Mouse (Mus musculus): ENCODE measurements around the gene Spon2. TPM values are rescaled to one million over a fixed set of nuclear protein-coding genes. Genes with fewer than 3 reads are reported as not detected.

The Spon2 gene
- polyA plus RNA-seq, 1 experiment: 1.5 TPM

- Histone ChIP-seq H3K36me3 (ENCODE audit: control insufficient read depth, insufficient read depth, low read length) (no peaks in the 10 kb centered on the region), H3K4me3 (ENCODE audit: insufficient read depth, low read depth, low read length) (no peak overlapping the region), H3K27ac (ENCODE audit: insufficient read depth, low read depth, low read length) (no peak overlapping the region), H3K27me3 (replicated peaks; ENCODE audit: control insufficient read depth, insufficient read depth, low read length) (no peaks in the 10 kb centered on the region), H3K4me1 (ENCODE audit: control insufficient read depth, insufficient read depth, low read length) (no peaks in the 10 kb centered on the region)
- TF ChIP-seq POLR2A (IDR thresholded peaks at IDR 0.05; ENCODE audit: low read depth, low read length) (no peak), CTCF (conservative IDR thresholded peaks at IDR 0.05; ENCODE audit: insufficient read depth, insufficient read length, low read depth, low read length) (no peak)
- no peak for DNase-seq
- WGBS: 93% methylated on average over 7 of the region's 7 CpGs
Observed at GRCm38 (mm10) chr5:33206328-33206727, 11.9 kb downstream of the Spon2 start.

GRCm38 (mm10) chr5:33204284-33204683 is 14.0 kb downstream of the Spon2 start:
- no peaks in the 10 kb centered on the region for H3K27me3 ChIP-seq (replicated peaks; ENCODE audit: control insufficient read depth, insufficient read depth, low read length)
- no peak overlapping the region for H3K4me3 ChIP-seq (ENCODE audit: insufficient read depth, low read depth, low read length)
- H3K36me3 ChIP-seq (ENCODE audit: control insufficient read depth, insufficient read depth, low read length): no peaks in the 10 kb centered on the region
- TF ChIP-seq CTCF (conservative IDR thresholded peaks at IDR 0.05; ENCODE audit: insufficient read depth, insufficient read length, low read depth, low read length) (no peak), POLR2A (IDR thresholded peaks at IDR 0.05; ENCODE audit: low read depth, low read length) (no peak)
- H3K27ac ChIP-seq (ENCODE audit: insufficient read depth, low read depth, low read length): no peak overlapping the region
- no peak for DNase-seq
- no peaks in the 10 kb centered on the region for H3K4me1 ChIP-seq (ENCODE audit: control insufficient read depth, insufficient read depth, low read length)
- 53% methylated on average over 7 of the region's 7 CpGs for WGBS

- 8% methylated on average over 9 of the region's 9 CpGs for WGBS
- H3K36me3 ChIP-seq (ENCODE audit: control insufficient read depth, insufficient read depth, low read length): no peaks in the 10 kb centered on the region
- peak; percentile 84 for DNase-seq
- H3K4me1 ChIP-seq (ENCODE audit: control insufficient read depth, insufficient read depth, low read length): no peaks in the 10 kb centered on the region
- H3K27ac ChIP-seq (ENCODE audit: insufficient read depth, low read depth, low read length): no peak overlapping the region
- H3K4me3 ChIP-seq (ENCODE audit: insufficient read depth, low read depth, low read length): no peak overlapping the region
- TF ChIP-seq POLR2A (IDR thresholded peaks at IDR 0.05; ENCODE audit: low read depth, low read length): no peak
- TF ChIP-seq CTCF (conservative IDR thresholded peaks at IDR 0.05; ENCODE audit: insufficient read depth, insufficient read length, low read depth, low read length): peak; percentile 99
- H3K27me3 ChIP-seq (replicated peaks; ENCODE audit: control insufficient read depth, insufficient read depth, low read length): no peaks in the 10 kb centered on the region
Observed at GRCm38 (mm10) chr5:33203691-33204242, 14.5 kb downstream of the Spon2 start.

- no peaks in the 10 kb centered on the region for H3K27me3 ChIP-seq (replicated peaks; ENCODE audit: control insufficient read depth, insufficient read depth, low read length)
- TF ChIP-seq POLR2A (IDR thresholded peaks at IDR 0.05; ENCODE audit: low read depth, low read length): no peak
- H3K36me3 ChIP-seq (ENCODE audit: control insufficient read depth, insufficient read depth, low read length): no peaks in the 10 kb centered on the region
- H3K27ac ChIP-seq (ENCODE audit: insufficient read depth, low read depth, low read length): no peak overlapping the region
- H3K4me3 ChIP-seq (ENCODE audit: insufficient read depth, low read depth, low read length): no peak overlapping the region
- DNase-seq: no peak
- 79% methylated on average over 6 of the region's 6 CpGs for WGBS
- H3K4me1 ChIP-seq (ENCODE audit: control insufficient read depth, insufficient read depth, low read length): no peaks in the 10 kb centered on the region
Observed at GRCm38 (mm10) chr5:33203171-33203565, 15.1 kb downstream of the Spon2 start.

- no peaks in the 10 kb centered on the region for H3K27me3 ChIP-seq (replicated peaks; ENCODE audit: control insufficient read depth, insufficient read depth, low read length)
- 80% methylated on average over 13 of the region's 13 CpGs for WGBS
- no peak overlapping the region for H3K4me3 ChIP-seq (ENCODE audit: insufficient read depth, low read depth, low read length)
- TF ChIP-seq POLR2A (IDR thresholded peaks at IDR 0.05; ENCODE audit: low read depth, low read length): no peak
- no peak for TF ChIP-seq CTCF (conservative IDR thresholded peaks at IDR 0.05; ENCODE audit: insufficient read depth, insufficient read length, low read depth, low read length)
- no peak overlapping the region for H3K27ac ChIP-seq (ENCODE audit: insufficient read depth, low read depth, low read length)
- H3K4me1 ChIP-seq (ENCODE audit: control insufficient read depth, insufficient read depth, low read length): no peaks in the 10 kb centered on the region
- DNase-seq: no peak
- H3K36me3 ChIP-seq (ENCODE audit: control insufficient read depth, insufficient read depth, low read length): no peaks in the 10 kb centered on the region
Observed at GRCm38 (mm10) chr5:33202516-33203170, 15.6 kb downstream of the Spon2 start.

GRCm38 (mm10) chr5:33201697-33202096 is 16.6 kb downstream of the Spon2 start:
- DNase-seq: no peak
- Histone ChIP-seq H3K4me1 (ENCODE audit: control insufficient read depth, insufficient read depth, low read length) (no peaks in the 10 kb centered on the region), H3K4me3 (ENCODE audit: insufficient read depth, low read depth, low read length) (no peak overlapping the region), H3K27me3 (replicated peaks; ENCODE audit: control insufficient read depth, insufficient read depth, low read length) (no peaks in the 10 kb centered on the region), H3K36me3 (ENCODE audit: control insufficient read depth, insufficient read depth, low read length) (no peaks in the 10 kb centered on the region), H3K27ac (ENCODE audit: insufficient read depth, low read depth, low read length) (no peak overlapping the region)
- no peak for TF ChIP-seq CTCF (conservative IDR thresholded peaks at IDR 0.05; ENCODE audit: insufficient read depth, insufficient read length, low read depth, low read length)
- WGBS: 47% methylated on average over 13 of the region's 13 CpGs

- no peak overlapping the region for H3K4me3 ChIP-seq (ENCODE audit: insufficient read depth, low read depth, low read length)
- H3K27ac ChIP-seq (ENCODE audit: insufficient read depth, low read depth, low read length): no peak overlapping the region
- WGBS: 10% methylated on average over 1 of the region's 1 CpGs
- no peak for DNase-seq
- H3K4me1 ChIP-seq (ENCODE audit: control insufficient read depth, insufficient read depth, low read length): no peaks in the 10 kb centered on the region
- H3K27me3 ChIP-seq (replicated peaks; ENCODE audit: control insufficient read depth, insufficient read depth, low read length): no peaks in the 10 kb centered on the region
- no peak for TF ChIP-seq POLR2A (IDR thresholded peaks at IDR 0.05; ENCODE audit: low read depth, low read length)
- TF ChIP-seq CTCF (conservative IDR thresholded peaks at IDR 0.05; ENCODE audit: insufficient read depth, insufficient read length, low read depth, low read length): no peak
- H3K36me3 ChIP-seq (ENCODE audit: control insufficient read depth, insufficient read depth, low read length): no peaks in the 10 kb centered on the region
Observed at GRCm38 (mm10) chr5:33200071-33200470, 18.2 kb downstream of the Spon2 start.

Measured in kidney, adult 2 months (tissue).